Mouse (Mus musculus) adrenal gland, postnatal 25 days (tissue): ENCODE measurements around the gene Mettl14. TPM values are rescaled to one million over a fixed set of nuclear protein-coding genes. Genes with fewer than 3 reads are reported as not detected.

Experiments
- total RNA-seq: library from RNA; stranded (reverse); gene quantifications from 2 replicates; pipeline ENCODE4 v1.2.3, GENCODE M21; 2021

The Mettl14 gene
- total RNA-seq, 1 experiment from 2014 or later = 20.6 TPM

Other genes starting within 250 kb of the Mettl14 start
- gene Synpo2, start 150.0 kb downstream of the Mettl14 start, total RNA-seq = 12.9 and 13.0 TPM in 2 replicates
- 140 and 169 TPM in 2 replicates for gene Sec24d, start 118.7 kb downstream of the Mettl14 start, total RNA-seq
- 1.3 and 1.5 TPM in 2 replicates for gene Prss12, start 60.8 kb upstream of the Mettl14 start, total RNA-seq